8 mouse cellular contexts compared by ENCODE assay signal in the genomic region with DNA sequence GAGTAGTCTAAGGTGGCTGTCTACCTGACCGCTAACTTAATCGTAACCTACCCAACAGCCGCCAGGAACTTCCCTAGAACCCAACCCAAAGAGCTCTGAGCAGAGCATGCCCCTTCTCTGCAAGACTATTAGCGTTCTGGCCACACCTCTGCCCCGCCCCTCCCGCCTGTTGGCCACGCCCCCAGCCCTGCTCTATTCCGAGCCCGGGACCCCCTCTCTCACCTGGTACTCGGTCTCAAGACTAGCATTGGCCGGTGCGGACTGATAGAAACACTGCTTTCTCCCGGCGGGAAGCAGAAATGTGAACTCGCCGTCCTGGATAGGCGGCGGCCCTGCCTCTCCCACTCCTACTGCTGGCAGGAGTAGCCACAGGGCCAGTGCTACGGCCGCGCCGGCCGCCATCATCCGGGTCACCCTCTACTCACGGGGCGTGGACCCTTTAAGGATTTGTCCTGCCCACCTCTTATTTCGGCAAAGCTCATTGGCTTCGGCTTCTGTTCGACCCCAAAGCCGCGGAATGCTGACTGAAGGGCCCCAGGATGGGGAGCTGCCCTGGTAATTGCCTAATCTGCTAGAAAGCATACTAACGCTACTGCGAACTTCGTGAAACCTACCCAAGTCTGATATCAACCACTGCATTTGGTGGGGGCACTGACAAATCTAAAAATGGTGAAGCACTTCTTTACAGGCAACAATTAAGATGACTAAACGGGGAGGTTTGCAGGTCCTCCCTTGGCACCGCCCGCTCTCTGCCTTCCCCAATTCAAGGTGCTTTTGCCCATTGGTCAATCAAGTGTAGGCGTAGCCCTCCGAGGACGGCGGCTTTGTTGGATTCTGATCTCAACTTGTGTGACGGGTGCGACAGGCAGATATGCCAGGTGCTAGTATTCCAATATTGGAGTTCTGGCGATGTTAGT. TPM values are rescaled to one million over a fixed set of nuclear protein-coding genes. Genes with fewer than 3 reads are reported as not detected.
DNase-seq lines count a peak whose midpoint lies in the region; ATAC-seq and TF ChIP-seq lines count a peak whose summit lies in the region.

TSS of gene Tmed1 (minus strand) at position 481 of the 917 bp plus-strand sequence.

- H3K27ac ChIP-seq in ES-Bruce4 (ENCODE audit: insufficient read depth, low read length) = peak within 1 kb of the TSS; percentile 60
- H3K27ac ChIP-seq in forebrain, embryonic 13.5 days = peak within 1 kb of the TSS; percentile 85
- peak within 1 kb of the TSS; percentile 91 for H3K27ac ChIP-seq in liver, postnatal 0 days (ENCODE audit: low read depth)
- H3K27ac ChIP-seq in neural tube, embryonic 14.5 days (ENCODE audit: low read depth, low read length) = peak within 1 kb of the TSS; percentile 91

- TF ChIP-seq EP300 in ES-Bruce4 (IDR thresholded peaks at IDR 0.05; ENCODE audit: insufficient read depth, low read depth, low read length) = no peak
- TF ChIP-seq EP300 in liver, postnatal 0 days (IDR thresholded peaks at IDR 0.05; ENCODE audit: low read depth) = peak; percentile 85

- DNase-seq in heart, postnatal 10 days = peak; percentile 96 to 97
- DNase-seq in large intestine, adult 2 months (ENCODE audit: low read depth, low spot score) = peak; percentile 64
- DNase-seq in liver, postnatal 0 days = peak; percentile 94
- DNase-seq in testis, postnatal 10 days (ENCODE audit: low spot score) = peak; percentile 98

- peak within 1 kb of the TSS; percentile 97 for H3K4me3 ChIP-seq in ES-Bruce4 (ENCODE audit: low read depth, low read length)
- H3K4me3 ChIP-seq in forebrain, embryonic 13.5 days = peak within 1 kb of the TSS; percentile 70
- H3K4me3 ChIP-seq in liver, postnatal 0 days (ENCODE audit: low read depth, low read length) = peak within 1 kb of the TSS; percentile 86
- H3K4me3 ChIP-seq in neural tube, embryonic 14.5 days (ENCODE audit: low read depth, low read length) = peak within 1 kb of the TSS; percentile 60

- WGBS in forebrain, embryonic 13.5 days = under 1% methylated on average over 44 of the region's 44 CpGs
- under 1% methylated on average over 44 of the region's 44 CpGs for WGBS in large intestine, adult 2 months
- WGBS in liver, postnatal 0 days (ENCODE audit: insufficient replicate concordance) = under 1% methylated on average over 44 of the region's 44 CpGs
- under 1% methylated on average over 44 of the region's 44 CpGs for WGBS in neural tube, embryonic 14.5 days

- intact Hi-C loops in heart, postnatal 10 days (cut with DNase I) = loop anchor here (2.0 kb wide), 1 partner anchor 35 kb away; no protein-coding TSS in a partner anchor

- no peaks in the 10 kb centered on the region; the same call in 1 of the 2 replicates for H3K9me3 ChIP-seq in ES-Bruce4 (replicated peaks; ENCODE audit: control insufficient read depth, insufficient read depth, low read length, poor library complexity, severe bottlenecking)
- H3K9me3 ChIP-seq in forebrain, embryonic 13.5 days (replicated peaks) = no peaks in the 10 kb centered on the region
- no peaks in the 10 kb centered on the region for H3K9me3 ChIP-seq in liver, postnatal 0 days (ENCODE audit: low read length)
- H3K9me3 ChIP-seq in neural tube, embryonic 14.5 days (ENCODE audit: control insufficient read depth, low read length) = no peaks in the 10 kb centered on the region

- H3K4me1 ChIP-seq in ES-Bruce4 (ENCODE audit: control insufficient read depth, insufficient read depth, low read length) = no peaks in the 10 kb centered on the region
- H3K4me1 ChIP-seq in forebrain, embryonic 13.5 days = peaks cover 16% of the 10 kb centered on the region
- peaks cover 18% of the 10 kb centered on the region for H3K4me1 ChIP-seq in liver, postnatal 0 days (ENCODE audit: insufficient read depth)
- peaks cover 14% of the 10 kb centered on the region for H3K4me1 ChIP-seq in neural tube, embryonic 14.5 days (ENCODE audit: control insufficient read depth, insufficient read depth, low read length)

- peak; percentile 92 for TF ChIP-seq POLR2A in ES-Bruce4 (IDR thresholded peaks at IDR 0.05; ENCODE audit: insufficient read depth, low read length)

- TF ChIP-seq CTCF in ES-Bruce4 (IDR thresholded peaks at IDR 0.05; ENCODE audit: low read depth, low read length) = no peak
- no peak for TF ChIP-seq CTCF in liver, postnatal 0 days (IDR thresholded peaks at IDR 0.05; ENCODE audit: low read depth)

- H3K36me3 ChIP-seq in ES-Bruce4 (ENCODE audit: control insufficient read depth, insufficient read depth, low read length, poor library complexity, severe bottlenecking) = peaks cover 20% of the 10 kb centered on the region
- peaks cover 41% of the 10 kb centered on the region for H3K36me3 ChIP-seq in forebrain, embryonic 13.5 days (ENCODE audit: poor library complexity, severe bottlenecking)
- H3K36me3 ChIP-seq in liver, postnatal 0 days (replicated peaks; ENCODE audit: insufficient read depth, low read length) = peaks cover 35% of the 10 kb centered on the region
- peaks cover 25% of the 10 kb centered on the region for H3K36me3 ChIP-seq in neural tube, embryonic 14.5 days (ENCODE audit: control insufficient read depth, insufficient read depth, low read length)

- peak within 1 kb of the TSS; percentile 68 for H3K4me2 ChIP-seq in forebrain, embryonic 13.5 days
- H3K4me2 ChIP-seq in liver, postnatal 0 days (ENCODE audit: low read depth, low read length) = peak within 1 kb of the TSS; percentile 71
- peak within 1 kb of the TSS; percentile 66 for H3K4me2 ChIP-seq in neural tube, embryonic 14.5 days (ENCODE audit: low read depth, low read length)

- H3K9ac ChIP-seq in ES-Bruce4 (ENCODE audit: low read depth, poor library complexity, severe bottlenecking) = peak within 1 kb of the TSS; percentile 86
- peak within 1 kb of the TSS; percentile 81 for H3K9ac ChIP-seq in forebrain, embryonic 13.5 days
- peak within 1 kb of the TSS; percentile 81 for H3K9ac ChIP-seq in liver, postnatal 0 days (replicated peaks)
- H3K9ac ChIP-seq in neural tube, embryonic 14.5 days (replicated peaks; ENCODE audit: low read depth, low read length) = peak within 1 kb of the TSS; percentile 71

- H3K27me3 ChIP-seq in ES-Bruce4 (ENCODE audit: control insufficient read depth, insufficient read depth, low read length, poor library complexity, severe bottlenecking) = no peaks in the 10 kb centered on the region
- H3K27me3 ChIP-seq in forebrain, embryonic 13.5 days = no peaks in the 10 kb centered on the region
- no peaks in the 10 kb centered on the region for H3K27me3 ChIP-seq in liver, postnatal 0 days (ENCODE audit: insufficient read depth, low read length)
- H3K27me3 ChIP-seq in neural tube, embryonic 14.5 days (ENCODE audit: control insufficient read depth, insufficient read depth, low read length) = no peaks in the 10 kb centered on the region

- peak; percentile 90 for ATAC-seq in cerebellum, adult (ENCODE audit: insufficient number of reproducible peaks, low FRiP score, low TSS enrichment)
- ATAC-seq in forebrain, embryonic 13.5 days = peak; percentile 96
- ATAC-seq in liver, postnatal 0 days = peak; percentile 96
- ATAC-seq in neural tube, embryonic 14.5 days (ENCODE audit: low read depth) = peak; percentile 95

RNA-seq across cellular contexts. Expression of gene Tmed1, which starts in this region (rescaled TPM):
- polyA plus RNA-seq in ES-Bruce4 (2011; ENCODE audit: insufficient read depth, insufficient read length, low read depth, missing spikeins) = 28.0 and 29.2 TPM in 2 replicates
- 59.2 and 69.3 TPM in 2 replicates for polyA plus RNA-seq in forebrain, embryonic 13.5 days (2015; fragmentation: Nextera tagmentation; extraction: Ambion mirVana)
- 10 to 100 TPM; 44.8 to 46.7 TPM for total RNA-seq in heart, postnatal 10 days (2021)
- polyA plus RNA-seq in large intestine, adult 2 months (2012; rRNA removed) = 11.6 and 15.5 TPM in 2 replicates
- 34.6 and 38.0 TPM in 2 replicates for polyA plus RNA-seq in liver, postnatal 0 days (2015; fragmentation: Nextera tagmentation; extraction: Ambion mirVana)
- 42.2 and 45.7 TPM in 2 replicates for polyA plus RNA-seq in neural tube, embryonic 14.5 days (2014; fragmentation: Nextera tagmentation; extraction: Ambion mirVana)

Comparison
In these comparisons a context has a peak if more than half of its experiments do, and no peak if none do; other contexts are left out.
1. Peak in every context shown above with its lines: DNase-seq, ATAC-seq, H3K4me3 ChIP-seq and H3K27ac ChIP-seq.